Mouse (Mus musculus) thymus, postnatal 10 days (tissue): ENCODE results near the gene Nkx2-2.
"Not testable (repeated sequence)": the region's sequence is repeated elsewhere in the genome, so short reads cannot be mapped to it uniquely, and the experiment has no call there.

Source experiments
- DNase-seq, 2 experiments: peaks; one replicate each; pipeline ENCODE4 v3.0.0; 2021; ENCODE audit warnings: low spot score in 2 of 2

Gene Nkx2-2

GRCm38 (mm10) chr2:147181926-147182708 is 11.9 kb downstream of the Nkx2-2 start:
- DNase-seq = no peak

DNA sequence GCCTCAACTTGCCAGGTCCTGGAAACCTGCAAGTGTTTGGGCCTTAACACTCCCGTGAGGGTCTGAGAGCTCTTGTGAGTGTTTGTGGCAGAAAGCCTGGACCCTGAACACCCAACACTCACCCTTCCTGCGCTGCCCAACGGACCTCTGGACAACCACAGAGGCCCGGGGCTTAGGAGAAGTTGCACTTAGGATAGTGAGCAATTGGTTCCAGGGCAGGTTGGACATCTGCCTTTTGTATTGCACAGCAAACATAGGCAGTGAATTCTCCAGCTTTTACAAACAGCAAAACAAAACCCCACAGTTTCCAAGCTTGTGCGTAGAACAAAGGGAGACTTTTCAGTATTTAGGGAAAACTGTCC is 12.8 kb downstream of the Nkx2-2 start:
- DNase-seq = no peak

DNA sequence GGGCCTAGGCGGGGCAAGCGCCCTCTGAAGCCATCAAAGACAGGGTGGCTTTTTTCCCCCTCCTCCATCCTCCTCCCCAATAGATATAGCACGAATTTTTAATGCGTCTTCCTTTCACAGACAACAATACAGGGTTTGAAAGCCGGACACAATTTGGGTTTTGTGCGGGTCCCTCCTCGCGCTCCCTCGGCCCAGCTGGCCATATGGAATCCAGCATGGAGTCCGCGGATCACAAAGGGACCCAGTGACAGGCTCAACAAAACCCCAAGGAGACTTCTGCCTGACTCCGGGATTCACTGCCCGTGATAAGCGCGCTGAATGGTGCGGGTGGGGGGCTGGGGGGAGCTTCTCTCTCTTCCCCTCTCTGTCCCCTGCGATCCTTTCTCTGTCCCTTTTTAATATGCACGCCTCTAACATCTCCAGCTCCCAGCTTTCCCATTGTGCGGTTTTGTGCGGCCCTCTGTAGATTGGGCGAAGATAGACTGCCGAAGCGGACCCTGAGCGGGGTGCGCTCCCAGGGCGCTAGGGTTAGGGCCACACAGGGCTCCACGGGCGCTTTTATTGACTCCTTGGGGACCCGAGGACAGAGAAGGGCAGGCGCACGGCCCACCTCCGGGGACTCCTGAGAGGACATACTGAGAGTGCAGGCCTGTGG is 13.3 kb downstream of the Nkx2-2 start:
- no peak for DNase-seq

DNA sequence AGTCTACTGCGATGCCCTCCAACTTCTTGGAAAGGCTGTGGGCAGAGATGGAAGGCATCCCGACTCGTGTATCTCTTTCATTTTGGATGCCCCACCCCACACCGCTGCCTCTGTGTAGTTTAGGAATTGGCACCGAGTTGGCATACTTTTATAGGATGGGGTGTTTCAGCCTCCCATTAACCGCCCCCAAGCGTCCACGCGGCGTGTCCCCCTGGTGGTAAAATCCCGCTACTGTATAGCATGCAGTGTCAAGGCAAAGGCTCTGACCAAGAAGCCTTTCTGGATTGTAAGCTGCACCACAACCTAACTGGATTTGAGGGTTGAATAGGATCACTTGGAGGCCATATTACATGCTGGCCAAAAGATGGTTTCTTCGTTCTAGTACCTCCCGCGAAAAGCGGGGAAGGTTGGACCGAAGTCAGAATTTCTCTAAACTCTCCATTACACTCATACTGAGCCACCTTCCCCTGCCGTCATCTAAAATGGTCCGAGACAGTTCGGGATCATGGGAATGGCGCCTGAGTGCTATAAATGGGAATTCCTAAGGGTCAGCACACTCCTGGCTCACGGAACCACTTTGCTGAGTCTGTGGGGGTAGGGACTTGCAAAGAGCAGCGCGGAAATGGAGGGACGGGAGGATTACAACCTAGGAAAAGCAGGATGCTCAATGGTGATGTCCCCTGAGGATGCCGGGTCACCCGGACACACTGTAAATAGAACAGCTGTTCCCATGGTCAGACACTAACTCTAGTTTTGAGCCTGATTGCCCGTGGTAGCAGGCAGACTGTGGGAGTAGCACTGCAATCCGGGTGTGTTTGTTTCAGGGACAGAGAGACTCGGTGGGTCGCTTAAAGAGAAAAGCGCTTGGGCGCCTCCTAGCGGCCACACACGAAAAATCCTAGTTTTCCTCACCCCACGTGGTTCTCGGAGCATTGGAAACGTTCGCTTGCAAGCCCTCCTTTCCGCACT is 15.7 kb downstream of the Nkx2-2 start:
- peak; percentile 52 to 76 for DNase-seq

GRCm38 (mm10) chr2:147177672-147178071 is 16.4 kb downstream of the Nkx2-2 start:
- DNase-seq = peak; percentile 48 to 74

GRCm38 (mm10) chr2:147175296-147175695 is 18.7 kb downstream of the Nkx2-2 start:
- DNase-seq = no peak

GRCm38 (mm10) chr2:147173751-147174150 is 20.3 kb downstream of the Nkx2-2 start:
- no peak for DNase-seq

DNA sequence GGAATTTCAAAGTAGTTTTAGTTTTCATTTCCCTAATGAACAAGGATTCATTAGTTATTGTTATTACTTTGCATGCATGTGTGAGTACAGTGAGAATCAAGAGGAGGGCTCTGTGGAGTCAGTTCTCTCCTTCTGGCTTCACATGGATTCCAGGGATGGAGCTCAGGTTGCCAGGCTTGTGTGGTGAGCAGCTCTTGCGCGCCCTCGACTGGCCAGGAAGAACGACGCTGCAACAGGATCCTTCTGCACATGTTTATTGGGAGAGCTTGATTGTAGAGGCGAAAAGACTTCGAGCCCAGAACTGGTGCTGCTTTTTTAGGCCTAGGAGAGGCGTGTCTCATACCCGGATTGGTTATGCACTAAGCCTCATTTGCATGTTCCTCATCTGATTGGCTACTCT is 23.5 kb downstream of the Nkx2-2 start:
- not testable (repeated sequence) for DNase-seq

DNA sequence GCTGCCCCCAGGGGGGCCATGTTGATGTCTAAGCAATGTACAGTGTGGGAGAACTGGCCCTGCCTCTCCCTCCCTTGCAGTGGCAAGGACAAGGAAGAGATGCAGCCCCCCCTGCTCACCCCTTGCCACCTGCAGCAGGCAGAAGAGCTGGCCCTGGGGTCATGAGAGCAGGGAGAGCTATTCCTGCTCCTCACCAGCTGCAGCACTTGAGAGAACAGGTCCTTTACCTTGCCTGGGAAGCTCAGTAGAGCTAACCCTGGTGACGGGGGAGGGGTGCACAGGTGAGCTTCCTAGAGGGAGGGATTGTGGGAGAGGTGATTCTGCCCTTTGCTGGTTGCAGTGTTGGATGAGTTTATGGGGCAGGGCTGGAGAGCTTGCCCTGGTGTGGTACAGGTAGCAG is 28.2 kb downstream of the Nkx2-2 start:
- no peak for DNase-seq

DNA sequence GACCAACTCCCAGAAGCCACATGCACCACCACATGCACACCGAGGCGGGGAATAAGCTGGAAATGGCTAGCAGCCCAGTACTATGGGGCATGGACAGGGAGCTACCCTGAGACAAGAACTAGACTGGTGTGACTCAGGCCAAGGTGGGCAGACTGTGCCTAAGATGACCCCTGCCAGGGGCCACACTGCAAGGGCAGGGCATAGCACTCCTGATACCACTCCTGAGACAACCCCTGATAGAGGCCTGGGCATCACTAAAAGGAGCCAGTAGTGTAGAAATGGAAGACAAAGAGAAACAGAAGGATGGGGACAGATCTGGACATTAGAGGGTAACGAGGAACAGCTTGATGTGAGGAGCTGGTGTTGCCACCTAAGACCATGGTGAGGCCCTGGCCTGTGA is 28.7 kb downstream of the Nkx2-2 start:
- no peak for DNase-seq

- no peak for DNase-seq
These were observed 41.5 kb downstream of the Nkx2-2 start for GRCm38 (mm10) chr2:147152543-147152942.
